Mouse (Mus musculus) heart, postnatal 4 days (tissue): Measurements from ENCODE around the gene Olfr1299. TPM values are rescaled to one million over a fixed set of nuclear protein-coding genes. Genes with fewer than 3 reads are reported as not detected.

Source experiments
- DNase-seq: peaks from one replicate; pipeline ENCODE4 v3.0.0; 2021
- total RNA-seq, 2 experiments: library from RNA; stranded (reverse); gene quantifications; 2 replicates each; pipeline ENCODE4 v1.2.3; 2021

Gene Olfr1299
- not detected for total RNA-seq

- no peak for DNase-seq
These were observed at the start of gene Olfr1299 for GRCm38 (mm10) chr2:111661119-111661518. Gene Olfr1299, plus strand, starts transcription at chr2:111661419.

GRCm38 (mm10) chr2:111626397-111626796 lies 34.8 kb upstream of the Olfr1299 start, which contains the start of gene Olfr1297:
Gene Olfr1297, minus strand, starts transcription at chr2:111626497.
- no peak for DNase-seq

- no peak for DNase-seq
These were observed 12.1 kb upstream of the Olfr1299 start, which contains the start of gene Olfr1298 for GRCm38 (mm10) chr2:111649101-111649500. Gene Olfr1298, minus strand, starts transcription at chr2:111649201.

Other genes with a start within 250 kb of the Olfr1299 start
- gene Olfr1286, start 238.3 kb upstream of the Olfr1299 start, total RNA-seq = not detected
- not detected for gene Olfr1287, start 212.3 kb upstream of the Olfr1299 start, total RNA-seq
- gene Olfr1288, start 187.3 kb upstream of the Olfr1299 start, total RNA-seq = not detected
- gene Olfr1289, start 180.6 kb upstream of the Olfr1299 start, total RNA-seq = not detected
- not detected for gene Olfr1290, start 167.6 kb upstream of the Olfr1299 start, total RNA-seq
- not detected for gene Olfr1291-ps1, start 164.2 kb upstream of the Olfr1299 start, total RNA-seq
- gene Olfr1293-ps, start 136.2 kb upstream of the Olfr1299 start, total RNA-seq = not detected
- gene Olfr1294, start 121.1 kb upstream of the Olfr1299 start, total RNA-seq = not detected
- not detected for gene Olfr1295, start 91.7 kb upstream of the Olfr1299 start, total RNA-seq
- not detected for gene Olfr1297, start 34.9 kb upstream of the Olfr1299 start, total RNA-seq
- not detected for gene Olfr1298, start 12.2 kb upstream of the Olfr1299 start, total RNA-seq
- gene Olfr1301, start 89.6 kb downstream of the Olfr1299 start, total RNA-seq = not detected
- gene Olfr1302, start 116.0 kb downstream of the Olfr1299 start, total RNA-seq = not detected
- gene Olfr1303, start 158.9 kb downstream of the Olfr1299 start, total RNA-seq = not detected
- gene Olfr1305, start 215.7 kb downstream of the Olfr1299 start, total RNA-seq = not detected